Mouse (Mus musculus) ovary, adult 2 months (tissue): ENCODE measurements around the gene Tex264. TPM values are rescaled to one million over a fixed set of nuclear protein-coding genes. Genes with fewer than 3 reads are reported as not detected.

Experiments
- polyA plus RNA-seq: library from polyadenylated mRNA; depleted of rRNA; stranded (reverse); fragments of >200 nt; gene quantifications from 2 replicates; pipeline ENCODE4 v1.2.3, GENCODE M21; 2012; rRNA removed

Gene Tex264
- 138 and 143 TPM in 2 replicates for polyA plus RNA-seq

GRCm38 (mm10) chr9:106685249-106686101, at the start of gene Tex264:
Gene Tex264 (minus strand): TSS chr9:106685927.

GRCm38 (mm10) chr9:106655884-106656720, 29.6 kb downstream of the Tex264 start, which contains the start of gene Grm2:
Gene Grm2 (minus strand): TSS chr9:106656082.

GRCm38 (mm10) chr9:106626282-106626681, 59.4 kb downstream of the Tex264 start, which contains the start of gene Iqcf6:
Gene Iqcf6 (plus strand): TSS chr9:106626582.

Other genes starting within 250 kb of the Tex264 start
- 12.2 and 14.4 TPM in 2 replicates for gene Acy1, start 247.6 kb downstream of the Tex264 start, polyA plus RNA-seq
- gene Abhd14b, start 238.5 kb downstream of the Tex264 start, polyA plus RNA-seq = 82.2 and 85.2 TPM in 2 replicates
- gene Abhd14a, start 238.2 kb downstream of the Tex264 start, polyA plus RNA-seq = 51.4 and 72.2 TPM in 2 replicates
- gene Pcbp4, start 232.6 kb downstream of the Tex264 start, polyA plus RNA-seq = 111 and 115 TPM in 2 replicates
- 0.51 and 1.4 TPM in 2 replicates for gene Gpr62, start 220.0 kb downstream of the Tex264 start, polyA plus RNA-seq
- 53.8 and 62.4 TPM in 2 replicates for gene Rrp9, start 210.0 kb downstream of the Tex264 start, polyA plus RNA-seq
- 47.6 and 53.3 TPM in 2 replicates for gene Parp3, start 209.0 kb downstream of the Tex264 start, polyA plus RNA-seq
- gene Iqcf1, start 186.0 kb downstream of the Tex264 start, polyA plus RNA-seq = 0.41 TPM in 1 of 2 replicates, not detected in the other
- not detected in 2 replicates for gene Iqcf5, start 171.4 kb downstream of the Tex264 start, polyA plus RNA-seq
- not detected in 2 replicates for gene Iqcf3, start 124.3 kb downstream of the Tex264 start, polyA plus RNA-seq
- not detected in 2 replicates for gene Iqcf4, start 114.9 kb downstream of the Tex264 start, polyA plus RNA-seq
- gene Iqcf6, start 59.3 kb downstream of the Tex264 start, polyA plus RNA-seq = not detected in 2 replicates
- 6.0 and 10.2 TPM in 2 replicates for gene Grm2, start 29.8 kb downstream of the Tex264 start, polyA plus RNA-seq
- 37.2 and 50.0 TPM in 2 replicates for gene Rad54l2, start 103.3 kb upstream of the Tex264 start, polyA plus RNA-seq
- 13.0 and 15.6 TPM in 2 replicates for gene Dcaf1, start 135.9 kb upstream of the Tex264 start, polyA plus RNA-seq
- 28.0 and 37.9 TPM in 2 replicates for gene Rbm15b, start 201.5 kb upstream of the Tex264 start, polyA plus RNA-seq
- 13.9 and 29.5 TPM in 2 replicates for gene Manf, start 206.1 kb upstream of the Tex264 start, polyA plus RNA-seq